Mouse (Mus musculus) intestine, postnatal 0 days (tissue): ENCODE measurements around the gene Snapc3. TPM values are rescaled to one million over a fixed set of nuclear protein-coding genes. Genes with fewer than 3 reads are reported as not detected.

Experiments
- ATAC-seq: fragments of 200-750 bp; cut with Nextera tagmentation; 2 replicates; pipeline ENCODE4 v1.8.0; 2017; ENCODE audit warnings: mild to moderate bottlenecking, moderate TSS enrichment, moderate library complexity
- H3K27ac ChIP-seq: fragments of 300-500 bp; sonication (generic); 2 replicates; pipeline ENCODE4 v1.5.1; 2014; ENCODE audit warnings: mild to moderate bottlenecking, low read depth, low read length, moderate library complexity
- H3K27me3 ChIP-seq: fragments of 300-500 bp; sonication (generic); replicated peaks from 2 replicates; pipeline ENCODE4 v1.6.1; 2014; ENCODE audit warnings: low read length, mixed read lengths; ENCODE audit not compliant: control insufficient read depth, insufficient read depth
- H3K36me3 ChIP-seq: fragments of 300-500 bp; sonication (generic); 2 replicates; pipeline ENCODE4 v1.6.1; 2014; ENCODE audit warnings: mild to moderate bottlenecking, moderate library complexity; ENCODE audit not compliant: control insufficient read depth, insufficient read depth
- H3K4me1 ChIP-seq: fragments of 300-500 bp; sonication (generic); replicated peaks from 2 replicates; pipeline ENCODE4 v1.6.1; 2014; ENCODE audit warnings: antibody characterized with exemption, low read length, mixed read lengths; ENCODE audit not compliant: control insufficient read depth, insufficient read depth
- H3K4me2 ChIP-seq: fragments of 300-500 bp; sonication (generic); replicated peaks from 2 replicates; pipeline ENCODE4 v1.6.1; 2014; ENCODE audit warnings: low read depth, mild to moderate bottlenecking, moderate library complexity
- H3K4me3 ChIP-seq: fragments of 300-500 bp; sonication (generic); 2 replicates; pipeline ENCODE4 v1.5.1; 2014; ENCODE audit warnings: low read depth, low read length
- H3K9ac ChIP-seq: fragments of 300-500 bp; sonication (generic); 2 replicates; pipeline ENCODE4 v1.6.1; 2014; ENCODE audit warnings: mild to moderate bottlenecking, low read depth, low read length
- H3K9me3 ChIP-seq: fragments of 300-500 bp; sonication (generic); 2 replicates; pipeline ENCODE4 v1.6.1; 2016; ENCODE audit warnings: mixed run types; ENCODE audit not compliant: control insufficient read depth
- CTCF ChIP-seq: sonication (generic); IDR thresholded peaks from 2 replicates; pipeline ENCODE4 v1.5.1; 2016; ENCODE audit warnings: low read depth, mild to moderate bottlenecking, control low read depth, antibody characterized with exemption, moderate library complexity
- WGBS: fragments of 180-500 bp; shearing (Covaris S2); extraction: QIAGEN DNeasy Blood & Tissue Kit; methylation state at CpG from one replicate; pipeline ENCODE4 v1.1.7; 2014; 5-methylcytosine and 5-hydroxymethylcytosine counted together
- polyA plus RNA-seq: library from polyadenylated mRNA; unstranded; fragments of >200 nt; fragmentation: Nextera tagmentation; extraction: Ambion mirVana; gene quantifications from 2 replicates; pipeline ENCODE4 v1.2.1, GENCODE M21; 2015

Snapc3 gene
- polyA plus RNA-seq, 1 experiment from 2014 or later, result 12.6 TPM

DNA sequence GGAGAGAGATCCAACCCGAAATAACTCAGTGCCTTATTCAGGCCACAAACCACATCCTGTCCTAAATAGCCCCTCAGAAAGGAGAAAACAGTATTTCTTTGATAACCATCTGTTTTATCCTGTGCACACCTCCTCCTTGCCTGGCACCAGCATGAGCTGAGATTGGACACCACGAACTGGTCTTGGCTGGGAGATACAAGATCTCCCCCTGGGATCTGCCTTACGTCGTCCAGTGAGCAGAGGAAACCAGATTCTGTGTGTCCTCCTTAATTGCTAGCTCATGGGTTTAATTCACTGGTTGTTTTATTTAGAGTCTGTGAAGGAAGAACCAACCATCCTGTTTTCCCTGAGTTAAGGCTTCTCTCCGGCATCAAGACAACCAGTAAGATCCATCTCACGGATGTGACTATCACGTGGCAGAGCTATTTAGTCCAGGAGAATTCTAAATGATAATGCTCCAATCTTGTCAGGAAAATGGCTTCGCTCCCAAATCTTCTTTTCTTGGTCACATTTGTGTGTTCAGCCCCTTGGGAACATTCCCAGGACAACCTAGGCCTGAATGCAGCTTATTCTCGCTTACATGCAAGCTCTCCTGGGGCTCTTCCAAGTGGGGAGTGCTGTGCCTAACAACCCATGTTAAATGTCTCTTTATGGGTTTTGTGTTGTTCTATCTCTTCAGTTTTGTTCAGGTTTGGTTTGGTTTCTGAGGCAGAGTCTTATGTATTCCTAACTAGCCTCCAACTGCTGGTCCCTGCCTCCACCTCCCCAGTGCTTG, 20.3 kb upstream of the Snapc3 start:
- Histone ChIP-seq H3K4me3 (no peak overlapping the region), H3K9ac (no peak overlapping the region), H3K4me2 (no peak overlapping the region), H3K27ac (no peak overlapping the region), H3K27me3 (no peaks in the 10 kb centered on the region), H3K36me3 (no peaks in the 10 kb centered on the region), H3K9me3 (no peaks in the 10 kb centered on the region), H3K4me1 (no peaks in the 10 kb centered on the region)
- TF ChIP-seq CTCF, result no peak
- 82% methylated on average over 9 of the region's 9 CpGs for whole genome bisulfite sequencing
- no peak for ATAC-seq

DNA sequence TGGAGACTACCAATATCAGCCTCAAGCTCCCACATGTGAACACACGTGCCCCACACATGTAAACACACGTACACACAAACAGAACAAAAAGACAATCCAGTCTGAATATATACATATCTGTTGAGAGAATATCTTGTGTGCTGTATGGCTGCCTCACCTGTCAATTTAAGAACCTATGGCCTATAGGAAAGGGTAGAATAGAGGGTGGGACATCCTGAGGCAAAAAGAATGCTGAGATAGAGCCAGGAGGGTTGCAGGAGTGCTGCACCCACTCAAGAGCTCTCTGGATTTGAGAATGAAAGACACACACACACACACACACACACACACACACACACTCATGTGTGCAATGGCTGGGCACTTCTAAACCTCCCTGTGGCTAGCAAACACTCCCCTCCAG, 19.0 kb upstream of the Snapc3 start:
- Histone ChIP-seq H3K36me3 (no peaks in the 10 kb centered on the region), H3K27me3 (no peaks in the 10 kb centered on the region), H3K4me2 (no peak overlapping the region), H3K4me3 (no peak overlapping the region), H3K9ac (no peak overlapping the region), H3K4me1 (no peaks in the 10 kb centered on the region), H3K27ac (no peak overlapping the region), H3K9me3 (no peaks in the 10 kb centered on the region)
- TF ChIP-seq CTCF, result no peak
- 72% methylated on average over 2 of the region's 2 CpGs for WGBS
- no peak for ATAC-seq

DNA sequence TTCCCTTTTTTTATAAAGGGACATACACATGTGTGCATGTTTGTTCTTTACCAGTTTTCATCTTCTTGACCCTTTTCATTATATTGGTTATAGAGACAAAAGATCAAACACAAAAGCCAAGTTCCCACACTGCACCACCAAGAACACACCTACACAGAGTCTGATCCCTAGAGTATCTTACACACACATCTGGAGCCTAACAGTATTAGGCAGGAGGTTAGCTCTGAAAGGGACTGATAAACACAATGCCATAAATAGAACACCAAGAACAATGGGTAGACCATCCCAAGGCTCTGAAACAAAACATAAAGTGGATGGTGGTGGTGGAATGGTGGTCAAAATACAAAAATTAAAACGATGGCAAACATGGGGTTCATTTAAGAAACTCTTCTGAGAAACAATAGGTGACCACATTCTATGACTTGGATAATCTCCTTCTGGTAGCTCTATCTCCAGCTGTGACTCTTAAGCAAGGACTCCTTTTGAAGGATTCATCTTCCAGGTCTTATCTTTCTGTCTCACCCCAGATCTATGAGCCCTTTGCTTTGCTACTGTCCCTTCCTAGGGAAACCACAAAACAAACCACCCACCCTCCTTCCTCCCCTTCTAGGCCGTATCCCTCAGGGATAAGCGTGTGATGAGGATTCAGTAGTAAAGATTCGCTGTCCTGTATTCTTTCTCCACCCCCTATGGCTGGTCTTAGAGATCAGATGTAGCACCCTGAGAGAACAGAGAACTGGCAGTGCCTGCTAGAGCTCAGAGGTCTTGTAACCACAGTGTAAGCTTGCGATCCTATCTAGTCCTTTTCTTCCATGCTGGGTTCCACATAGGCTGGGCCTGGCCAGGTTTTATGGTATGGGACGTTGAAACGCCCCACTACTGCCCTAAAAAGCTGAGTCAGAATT, 16.6 kb upstream of the Snapc3 start:
- 89% methylated on average over 7 of the region's 7 CpGs for WGBS
- no peaks in the 10 kb centered on the region for H3K4me1 ChIP-seq
- H3K27me3 ChIP-seq, result no peaks in the 10 kb centered on the region
- no peak overlapping the region for H3K9ac ChIP-seq
- no peak overlapping the region for H3K4me3 ChIP-seq
- ATAC-seq, result no peak
- no peaks in the 10 kb centered on the region for H3K9me3 ChIP-seq
- H3K36me3 ChIP-seq, result no peaks in the 10 kb centered on the region
- no peak overlapping the region for H3K27ac ChIP-seq
- H3K4me2 ChIP-seq, result no peak overlapping the region
- TF ChIP-seq CTCF, result no peak

DNA sequence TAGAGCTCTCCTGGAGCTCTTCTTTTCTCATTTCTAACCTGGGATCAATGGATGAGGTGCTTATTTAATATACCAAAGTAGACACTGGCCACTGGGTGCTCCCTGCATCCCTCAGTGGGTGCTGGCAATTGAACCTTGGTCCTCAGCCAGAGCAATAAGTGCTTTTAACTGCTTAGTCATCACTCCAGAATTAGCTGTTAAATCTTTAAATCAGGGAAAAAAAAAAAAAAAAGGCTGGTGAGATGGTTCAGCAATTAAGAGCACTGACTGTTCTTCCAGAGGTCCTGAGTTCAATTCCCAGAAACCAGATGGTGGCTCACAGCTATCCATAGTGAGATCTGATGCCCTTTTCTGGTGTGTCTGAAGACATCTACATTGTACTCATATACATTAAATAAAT, 15.8 kb upstream of the Snapc3 start:
- no peak overlapping the region for H3K27ac ChIP-seq
- no peaks in the 10 kb centered on the region for H3K27me3 ChIP-seq
- H3K9ac ChIP-seq, result no peak overlapping the region
- H3K4me1 ChIP-seq, result no peaks in the 10 kb centered on the region
- H3K36me3 ChIP-seq, result no peaks in the 10 kb centered on the region
- no peak overlapping the region for H3K4me3 ChIP-seq
- H3K9me3 ChIP-seq, result no peaks in the 10 kb centered on the region
- no peak for ATAC-seq
- no peak overlapping the region for H3K4me2 ChIP-seq
- TF ChIP-seq CTCF, result no peak

DNA sequence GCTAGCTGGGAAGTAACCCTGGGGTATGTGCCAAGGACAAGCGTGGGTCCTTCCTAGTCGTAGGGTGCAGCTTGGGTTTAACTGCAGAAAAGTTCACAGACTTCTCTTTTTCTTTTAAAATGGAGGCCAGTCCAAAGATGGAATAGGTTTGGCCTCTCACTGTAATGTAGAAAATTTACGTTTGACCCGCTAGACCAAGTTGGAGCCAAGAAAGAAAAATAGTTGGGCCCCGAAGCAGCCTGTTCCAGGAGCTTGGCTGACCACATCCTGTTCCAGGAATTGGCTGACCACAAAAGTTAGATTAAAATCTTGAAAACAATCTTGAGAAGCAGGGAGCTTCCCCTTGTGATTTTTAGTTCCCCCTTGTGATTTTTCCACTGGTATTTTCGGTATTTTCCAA, 9.8 kb upstream of the Snapc3 start:
- WGBS, result 88% methylated on average over 6 of the region's 6 CpGs

DNA sequence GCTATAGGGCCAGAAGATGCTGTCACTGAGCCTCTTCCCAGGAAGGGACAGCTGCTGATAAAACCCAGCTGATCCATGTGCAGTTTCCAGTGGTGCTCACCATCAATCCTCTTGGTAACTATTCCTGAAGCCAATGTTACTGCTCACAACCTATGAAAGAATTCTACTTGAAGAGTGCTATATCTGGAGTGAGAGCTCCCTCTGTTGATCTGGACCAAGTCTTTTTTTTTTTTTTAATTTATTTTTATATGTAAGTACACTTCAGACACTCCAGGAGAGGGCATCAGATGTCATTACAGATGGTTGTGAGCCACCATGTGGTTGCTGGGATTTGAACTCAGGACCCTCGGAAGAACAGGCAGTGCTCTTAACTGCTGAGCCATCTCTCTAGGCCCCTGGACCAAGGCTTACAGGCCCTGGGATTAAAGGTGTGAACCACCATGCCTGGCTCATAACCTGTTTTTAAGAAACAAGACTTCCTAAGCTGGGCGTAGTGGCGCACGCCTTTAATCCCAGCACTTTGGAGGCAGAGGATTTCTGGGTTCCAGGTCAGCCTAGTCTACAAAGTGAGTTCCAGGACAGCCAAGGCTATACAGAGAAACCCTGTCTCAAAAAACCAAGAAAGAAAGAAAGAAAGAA, 7.5 kb upstream of the Snapc3 start:
- no peaks in the 10 kb centered on the region for H3K36me3 ChIP-seq
- H3K9me3 ChIP-seq, result peaks cover 13% of the 10 kb centered on the region
- H3K4me1 ChIP-seq, result no peaks in the 10 kb centered on the region
- WGBS, result 94% methylated on average over 4 of the region's 4 CpGs
- no peak for ATAC-seq
- H3K4me2 ChIP-seq, result no peak overlapping the region
- peak; percentile 47 for TF ChIP-seq CTCF
- no peak overlapping the region for H3K27ac ChIP-seq
- H3K9ac ChIP-seq, result no peak overlapping the region
- H3K4me3 ChIP-seq, result no peak overlapping the region
- H3K27me3 ChIP-seq, result no peaks in the 10 kb centered on the region

More for the DNA sequence above, 9.8 kb upstream of the Snapc3 start:
- TF ChIP-seq CTCF, result no peak
- Histone ChIP-seq H3K9ac (no peak overlapping the region), H3K36me3 (no peaks in the 10 kb centered on the region), H3K4me1 (no peaks in the 10 kb centered on the region), H3K9me3 (peaks cover 13% of the 10 kb centered on the region), H3K4me3 (no peak overlapping the region), H3K27ac (no peak overlapping the region), H3K27me3 (no peaks in the 10 kb centered on the region), H3K4me2 (no peak overlapping the region)
- no peak for ATAC-seq
